Mouse (Mus musculus) megakaryocyte, embryonic 14.5 days (primary cell): ENCODE data around the gene Sept9.

Experiments
- FLI1 ChIP-seq: IDR thresholded peaks from 2 replicates; pipeline ENCODE4 v1.6.1; 2012; ENCODE audit warnings: low read length, inconsistent platforms, mixed read lengths
- GATA1 ChIP-seq: IDR thresholded peaks from 3 replicates; pipeline ENCODE4 v1.6.1; 2012; ENCODE audit warnings: mixed read lengths, low read length, inconsistent platforms, borderline replicate concordance

DNA sequence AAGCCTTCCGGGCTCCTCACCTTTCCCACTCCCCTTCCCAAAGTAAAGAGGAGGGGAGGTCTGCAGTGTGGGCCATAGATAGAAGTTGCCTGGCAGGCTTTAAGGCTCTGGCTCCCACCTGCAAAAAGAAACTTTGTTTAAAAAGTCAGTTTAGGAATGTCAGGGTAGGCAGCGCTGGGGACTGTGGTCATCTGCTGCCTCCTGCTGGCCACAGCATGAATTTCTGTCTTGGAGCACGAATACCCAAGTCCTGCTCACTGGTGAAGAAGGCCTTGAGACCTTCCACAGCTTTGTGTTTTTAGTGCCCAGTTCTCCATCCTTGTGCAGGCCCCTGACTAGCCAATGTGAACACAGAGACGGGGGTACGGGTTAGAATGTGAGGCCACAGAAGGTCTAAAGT, 160.4 kb downstream of the Sept9 start:
- TF ChIP-seq GATA1 (no peak), FLI1 (no peak)
